In the genomic region with DNA sequence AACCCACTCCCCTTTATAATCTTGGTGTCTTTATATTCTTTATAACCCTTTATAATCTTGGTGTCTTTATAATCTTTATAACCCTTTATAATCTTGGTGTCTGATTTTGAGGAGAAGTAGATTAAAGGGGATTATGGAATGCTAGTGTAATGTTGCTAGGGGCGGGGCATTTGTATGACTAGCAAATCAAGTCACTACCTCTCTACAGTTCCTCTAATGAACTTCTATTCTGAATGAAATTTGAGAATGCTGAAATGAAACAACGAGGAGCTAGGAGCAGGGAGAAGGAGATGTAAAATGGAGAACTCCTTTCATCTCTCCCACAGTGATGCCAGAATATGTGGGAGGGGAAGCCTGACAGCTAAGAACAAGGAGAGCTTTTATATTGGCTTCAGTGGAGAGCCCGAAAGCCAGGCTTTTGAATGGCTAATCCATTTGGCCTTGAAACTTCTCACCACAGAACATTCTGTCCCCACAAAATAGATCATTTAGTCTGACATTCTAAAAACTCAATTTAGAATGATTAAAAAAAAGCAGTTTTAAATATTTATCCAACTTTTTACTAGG, we compare ENCODE assay signal across 15 mouse cellular contexts. TPM values are rescaled to one million over a fixed set of nuclear protein-coding genes. Genes with fewer than 3 reads are reported as not detected.
A peak's percentile ranks its signal among the peaks of the same experiment; 100 is the strongest.
DNase-seq lines count a peak whose midpoint lies in the region; ATAC-seq and TF ChIP-seq lines count a peak whose summit lies in the region.
"Had no signal": no experiment of that assay in that cellular context is flagged by ENCODE, and none has a peak within 500 bp of the region (broad histone marks: within the 10 kb centered on the region; RNA-seq: fewer than 3 reads in every experiment).

No protein-coding gene starts in this region.

- H3K4me1 ChIP-seq in midbrain, embryonic 12.5 days, result peaks cover 28% of the 10 kb centered on the region
- peaks cover 9% of the 10 kb centered on the region for H3K4me1 ChIP-seq in midbrain, embryonic 16.5 days (ENCODE audit: control insufficient read depth, insufficient read depth, low read length)
- H3K4me1 ChIP-seq in forebrain, postnatal 0 days (ENCODE audit: insufficient read depth), result 0 out of 2 replicates have a peak, but pooled peaks cover 3% of the 10 kb centered on the region
- H3K4me1 ChIP-seq: heart, embryonic 15.5 days had no signal

- TF ChIP-seq CTCF in gastrocnemius, adult 2 months (IDR thresholded peaks at IDR 0.05), result no peak
- TF ChIP-seq CTCF in forebrain, postnatal 0 days (IDR thresholded peaks at IDR 0.05; ENCODE audit: low read depth), result no peak

- DNase-seq in gastrocnemius, adult 2 months, result no peak
- DNase-seq in gastrocnemius, postnatal 25 days, result no peak
- DNase-seq in forebrain, postnatal 0 days, result no peak
- peak; percentile 43 for DNase-seq in testis, postnatal 10 days (ENCODE audit: low spot score)
- no peak for DNase-seq in gastrocnemius, postnatal 36 days
- DNase-seq: cerebellum, postnatal 14 days; kidney, postnatal 14 days; spleen, adult 18-20 months had no signal

- no peak overlapping the region for H3K9ac ChIP-seq in midbrain, embryonic 12.5 days (replicated peaks)
- H3K9ac ChIP-seq in midbrain, embryonic 16.5 days (ENCODE audit: low read depth, low read length), result no peak overlapping the region
- H3K9ac ChIP-seq in forebrain, postnatal 0 days, result no peak overlapping the region
- H3K9ac ChIP-seq: heart, embryonic 15.5 days; neural tube, embryonic 15.5 days had no signal

- intact Hi-C loops in gastrocnemius, adult 2 months (cut with DNase I), result loop anchor here (5.0 kb wide), 2 partner anchors 99 to 149 kb away; partner anchors contain the start of genes Echdc1 and Rnf146
- intact Hi-C loops in gastrocnemius, postnatal 36 days (cut with DNase I), result no loop called here

- peak; percentile 47 for ATAC-seq in midbrain, embryonic 12.5 days (ENCODE audit: low FRiP score, low read depth)
- ATAC-seq in midbrain, embryonic 16.5 days, result no peak
- ATAC-seq in forebrain, postnatal 0 days, result peak; percentile 61

- no peaks in the 10 kb centered on the region for H3K27me3 ChIP-seq in midbrain, embryonic 12.5 days
- H3K27me3 ChIP-seq in midbrain, embryonic 16.5 days (ENCODE audit: control insufficient read depth, insufficient read depth, low read depth, low read length), result no peaks in the 10 kb centered on the region
- H3K27me3 ChIP-seq in forebrain, postnatal 0 days (ENCODE audit: insufficient read depth, low read length), result no peaks in the 10 kb centered on the region
- H3K27me3 ChIP-seq: heart, embryonic 15.5 days; neural tube, embryonic 15.5 days had no signal

- H3K27ac ChIP-seq in gastrocnemius, adult 2 months, result peak overlapping the region; percentile 98
- H3K27ac ChIP-seq in midbrain, embryonic 12.5 days (replicated peaks), result no peak overlapping the region
- H3K27ac ChIP-seq in midbrain, embryonic 16.5 days (ENCODE audit: low read length), result no peak overlapping the region
- H3K27ac ChIP-seq in forebrain, postnatal 0 days (ENCODE audit: low read depth, low read length), result no peak overlapping the region
- H3K27ac ChIP-seq: heart, embryonic 15.5 days; limb, embryonic 10.5 days; neural tube, embryonic 15.5 days had no signal

- H3K9me3 ChIP-seq in midbrain, embryonic 12.5 days, result no peaks in the 10 kb centered on the region
- no peaks in the 10 kb centered on the region for H3K9me3 ChIP-seq in midbrain, embryonic 16.5 days (replicated peaks; ENCODE audit: control insufficient read depth, low read length, poor library complexity, severe bottlenecking)
- H3K9me3 ChIP-seq in forebrain, postnatal 0 days (ENCODE audit: low read length), result no peaks in the 10 kb centered on the region
- H3K9me3 ChIP-seq: heart, embryonic 15.5 days; limb, embryonic 10.5 days; neural tube, embryonic 15.5 days had no signal

- WGBS in midbrain, embryonic 12.5 days, result 33% methylated on average over 3 of the region's 3 CpGs
- 31% methylated on average over 3 of the region's 3 CpGs for WGBS in midbrain, embryonic 16.5 days
- WGBS in forebrain, postnatal 0 days, result 15% methylated on average over 3 of the region's 3 CpGs

- peak overlapping the region; percentile 76 for H3K4me3 ChIP-seq in gastrocnemius, adult 2 months
- H3K4me3 ChIP-seq in midbrain, embryonic 12.5 days, result no peak overlapping the region
- no peak overlapping the region for H3K4me3 ChIP-seq in midbrain, embryonic 16.5 days (ENCODE audit: low read depth, low read length)
- no peak overlapping the region for H3K4me3 ChIP-seq in forebrain, postnatal 0 days (ENCODE audit: low read depth, low read length)
- H3K4me3 ChIP-seq: heart, embryonic 15.5 days; limb, embryonic 10.5 days; neural tube, embryonic 15.5 days had no signal

- no peaks in the 10 kb centered on the region; the same call in 1 of the 2 replicates for H3K36me3 ChIP-seq in midbrain, embryonic 12.5 days
- no peaks in the 10 kb centered on the region for H3K36me3 ChIP-seq in midbrain, embryonic 16.5 days (ENCODE audit: control insufficient read depth, insufficient read depth, low read length)
- peaks cover 7% of the 10 kb centered on the region; the same call in 1 of the 2 replicates for H3K36me3 ChIP-seq in forebrain, postnatal 0 days (ENCODE audit: insufficient read depth)
- H3K36me3 ChIP-seq: heart, embryonic 15.5 days; limb, embryonic 10.5 days; neural tube, embryonic 15.5 days had no signal

- H3K4me2 ChIP-seq in midbrain, embryonic 12.5 days (replicated peaks), result no peak overlapping the region
- H3K4me2 ChIP-seq in midbrain, embryonic 16.5 days (ENCODE audit: low read length), result no peak overlapping the region
- no peak overlapping the region for H3K4me2 ChIP-seq in forebrain, postnatal 0 days (ENCODE audit: low read depth)
- H3K4me2 ChIP-seq: heart, embryonic 15.5 days; neural tube, embryonic 15.5 days had no signal

RNA-seq across cellular contexts. Expression of gene 9330159F19Rik, which starts 2.2 kb away (rescaled TPM):
- total RNA-seq in gastrocnemius, adult 2 months (2021), result 10 to 100 TPM; 47.2 to 47.5 TPM
- 10 to 100 TPM; 35.6 to 39.9 TPM for total RNA-seq in gastrocnemius, postnatal 25 days (2021)
- 12.6 and 14.7 TPM in 2 replicates for polyA plus RNA-seq in midbrain, embryonic 12.5 days (2016; fragmentation: Nextera tagmentation; extraction: Ambion mirVana)
- polyA plus RNA-seq in midbrain, embryonic 16.5 days (2015; fragmentation: Nextera tagmentation; extraction: Ambion mirVana), result 35.1 and 39.6 TPM in 2 replicates
- total RNA-seq in forebrain, postnatal 0 days (2014; rRNA removed), result 88.2 and 98.6 TPM in 2 replicates
- polyA plus RNA-seq in forebrain, postnatal 0 days (2015; fragmentation: Nextera tagmentation; extraction: Ambion mirVana), result 17.4 and 23.8 TPM in 2 replicates
- 10 to 100 TPM; 49.3 to 52.6 TPM for total RNA-seq in gastrocnemius, postnatal 36 days (2021)
- total RNA-seq: megakaryocyte-erythroid progenitor cell, adult 5-6 weeks had no signal

RNA-seq across cellular contexts. Expression of gene Gm49353, which starts 14.9 kb away (rescaled TPM):
- total RNA-seq in gastrocnemius, adult 2 months (2021), result not detected
- under 1 TPM in 1 of 2 experiments, not detected in 1; 0.75 TPM for total RNA-seq in gastrocnemius, postnatal 25 days (2021)
- polyA plus RNA-seq in midbrain, embryonic 12.5 days (2016; fragmentation: Nextera tagmentation; extraction: Ambion mirVana), result 5.2 and 7.4 TPM in 2 replicates
- polyA plus RNA-seq in midbrain, embryonic 16.5 days (2015; fragmentation: Nextera tagmentation; extraction: Ambion mirVana), result 10.6 and 15.6 TPM in 2 replicates
- 33.2 and 38.7 TPM in 2 replicates for total RNA-seq in forebrain, postnatal 0 days (2014; rRNA removed)
- 11.0 and 17.0 TPM in 2 replicates for polyA plus RNA-seq in forebrain, postnatal 0 days (2015; fragmentation: Nextera tagmentation; extraction: Ambion mirVana)
- not detected for total RNA-seq in gastrocnemius, postnatal 36 days (2021)
- total RNA-seq: megakaryocyte-erythroid progenitor cell, adult 5-6 weeks had no signal
- polyA plus RNA-seq: heart, embryonic 15.5 days; limb, embryonic 10.5 days; liver, embryonic 16.5 days had no signal

Comparison
In these comparisons a context has a peak if more than half of its experiments do, and no peak if none do; other contexts are left out.
1. RNA of gene Gm49353, which starts 14.9 kb away (total RNA-seq): 33.2 to 38.7 TPM in forebrain, postnatal 0 days; 0.75 TPM in gastrocnemius, postnatal 25 days, not detected in gastrocnemius, adult 2 months and not detected in gastrocnemius, postnatal 36 days; every median in the first group is over 10 times any median in the second.